Mouse (Mus musculus): ENCODE measurements around the gene Prtn3.
"Not testable (repeated sequence)": the region's sequence is repeated elsewhere in the genome, so short reads cannot be mapped to it uniquely, and the experiment has no call there.

GRCm38 (mm10) chr10:79884938-79885337 lies 10.7 kb downstream of the Prtn3 start:
- not testable (repeated sequence) for TF ChIP-seq CTCF (IDR thresholded peaks at IDR 0.05; ENCODE audit: insufficient read depth, low read length); POLR2A (IDR thresholded peaks at IDR 0.05; ENCODE audit: borderline replicate concordance, extremely low read depth, low read depth, low read length)
